Mouse (Mus musculus) heart, embryonic 15.5 days (tissue): ENCODE measurements around the gene Sost. TPM values are rescaled to one million over a fixed set of nuclear protein-coding genes. Genes with fewer than 3 reads are reported as not detected.

Experiments used
- ATAC-seq: fragments of 200-750 bp; cut with Nextera tagmentation; replicated peaks from 2 replicates; pipeline ENCODE4 v1.8.0; 2017; ENCODE audit warnings: low read depth, moderate TSS enrichment; ENCODE audit not compliant: insufficient number of reproducible peaks, insufficient read depth, low FRiP score
- H3K27ac ChIP-seq: fragments of 300-500 bp; sonication (generic); 2 replicates; pipeline ENCODE4 v1.5.1; 2015; ENCODE audit warnings: mild to moderate bottlenecking, inconsistent platforms
- H3K27me3 ChIP-seq: fragments of 300-500 bp; sonication (generic); 2 replicates; pipeline ENCODE4 v1.6.1; 2015; ENCODE audit warnings: inconsistent platforms
- H3K36me3 ChIP-seq: fragments of 300-500 bp; sonication (generic); 2 replicates; pipeline ENCODE4 v1.6.1; 2015; ENCODE audit warnings: mild to moderate bottlenecking, inconsistent platforms
- H3K4me1 ChIP-seq: fragments of 300-500 bp; sonication (generic); replicated peaks from 2 replicates; pipeline ENCODE4 v1.6.1; 2015; ENCODE audit warnings: inconsistent platforms
- H3K4me2 ChIP-seq: fragments of 300-500 bp; sonication (generic); 2 replicates; pipeline ENCODE4 v1.6.1; 2015; ENCODE audit warnings: inconsistent platforms, mild to moderate bottlenecking, moderate library complexity
- H3K4me3 ChIP-seq: fragments of 300-500 bp; sonication (generic); 2 replicates; pipeline ENCODE4 v1.5.1; 2015; ENCODE audit warnings: mild to moderate bottlenecking, inconsistent platforms
- H3K9ac ChIP-seq: fragments of 300-500 bp; sonication (generic); 2 replicates; pipeline ENCODE4 v1.6.1; 2015; ENCODE audit warnings: mild to moderate bottlenecking, inconsistent platforms
- H3K9me3 ChIP-seq: fragments of 300-500 bp; sonication (generic); replicated peaks from 2 replicates; pipeline ENCODE4 v1.6.1; 2016; ENCODE audit warnings: inconsistent platforms
- WGBS: fragments of 180-500 bp; shearing (Covaris S2); methylation state at CpG from one replicate; pipeline ENCODE4 v1.1.7; 2015; ENCODE audit warnings: mixed read lengths; 5-methylcytosine and 5-hydroxymethylcytosine counted together
- polyA plus RNA-seq: library from polyadenylated mRNA; unstranded; fragments of >200 nt; fragmentation: Nextera tagmentation; extraction: Ambion mirVana; gene quantifications from 2 replicates; pipeline ENCODE4 v1.2.1, GENCODE M21; 2015

Gene Sost
- polyA plus RNA-seq, 1 experiment from 2014 or later = 4.4 TPM

- Histone ChIP-seq H3K4me2 (no peak overlapping the region), H3K4me1 (0 out of 2 replicates have a peak, but pooled peaks cover 6% of the 10 kb centered on the region), H3K4me3 (no peak overlapping the region), H3K9me3 (no peaks in the 10 kb centered on the region), H3K27me3 (no peaks in the 10 kb centered on the region), H3K9ac (no peak overlapping the region), H3K27ac (no peak overlapping the region), H3K36me3 (no peaks in the 10 kb centered on the region)
- WGBS = 45% methylated on average over 5 of the region's 5 CpGs
- no peak for ATAC-seq
Measured at GRCm38 (mm10) chr11:101946525-101946924, 20.3 kb downstream of the Sost start.

DNA sequence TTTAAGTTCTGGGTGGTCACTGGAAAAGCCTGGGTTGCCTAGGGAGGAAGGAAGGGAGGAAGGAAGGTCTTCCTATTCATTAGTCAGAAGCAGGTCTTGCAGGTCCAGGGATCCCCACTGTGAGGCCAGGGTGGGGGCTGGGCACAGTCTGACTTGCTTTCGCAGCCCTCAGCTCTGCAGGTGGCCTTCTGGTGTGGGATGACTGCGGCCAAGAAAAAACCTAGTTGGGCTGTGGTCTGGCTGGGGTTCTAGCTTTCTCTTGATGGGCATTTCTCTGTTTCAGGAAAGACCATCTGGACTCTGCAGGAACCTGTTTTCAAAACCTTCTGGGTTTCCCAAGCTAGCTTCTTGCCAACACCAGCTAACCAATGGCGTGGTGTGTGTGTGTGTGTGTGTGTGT, 23.8 kb downstream of the Sost start:
- H3K27ac ChIP-seq = no peak overlapping the region
- H3K4me1 ChIP-seq = 0 out of 2 replicates have a peak, but pooled peaks cover 6% of the 10 kb centered on the region
- no peak overlapping the region for H3K4me3 ChIP-seq
- no peaks in the 10 kb centered on the region for H3K9me3 ChIP-seq
- H3K36me3 ChIP-seq = no peaks in the 10 kb centered on the region
- ATAC-seq = no peak
- H3K9ac ChIP-seq = no peak overlapping the region
- 43% methylated on average over 3 of the region's 3 CpGs for WGBS
- no peak overlapping the region for H3K4me2 ChIP-seq
- peaks cover 9% of the 10 kb centered on the region; the same call in 1 of the 2 replicates for H3K27me3 ChIP-seq

GRCm38 (mm10) chr11:101937108-101937507, 29.7 kb downstream of the Sost start:
- Histone ChIP-seq H3K9ac (peak overlapping the region; percentile 53), H3K4me3 (peak overlapping the region; percentile 49), H3K4me1 (peaks cover 22% of the 10 kb centered on the region), H3K36me3 (no peaks in the 10 kb centered on the region), H3K4me2 (peak overlapping the region; percentile 79), H3K27me3 (peaks cover 11% of the 10 kb centered on the region; the same call in 1 of the 2 replicates), H3K9me3 (no peaks in the 10 kb centered on the region), H3K27ac (peak overlapping the region; percentile 43; the same call in 1 of the 2 replicates)
- peak; percentile 35; the same call in 1 of the 2 replicates for ATAC-seq
- 1% methylated on average over 32 of the region's 32 CpGs for WGBS

DNA sequence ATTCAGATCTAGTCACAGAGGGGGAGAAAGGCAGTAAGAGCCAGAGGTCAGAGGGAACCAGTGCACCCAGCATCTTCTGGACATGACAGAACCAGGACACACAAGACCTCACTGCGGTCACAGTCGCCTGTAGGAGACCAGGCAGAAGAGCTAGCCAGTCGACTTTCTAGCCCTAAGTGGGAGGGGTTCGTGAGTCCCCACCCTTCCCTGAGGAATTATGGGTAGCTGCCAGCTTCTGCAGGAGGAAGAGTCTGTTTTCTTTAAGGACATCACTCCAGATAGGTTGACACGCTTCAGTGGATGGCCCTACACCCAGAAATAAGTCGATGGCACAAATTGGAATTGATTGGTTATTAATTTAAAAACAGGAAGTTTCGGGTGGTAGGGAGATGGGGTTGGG, 30.4 kb downstream of the Sost start:
- Histone ChIP-seq H3K4me1 (peaks cover 25% of the 10 kb centered on the region), H3K4me2 (no peak overlapping the region; the same call in 1 of the 2 replicates), H3K36me3 (no peaks in the 10 kb centered on the region), H3K27ac (no peak overlapping the region), H3K27me3 (peaks cover 11% of the 10 kb centered on the region; the same call in 1 of the 2 replicates), H3K9ac (no peak overlapping the region), H3K4me3 (no peak overlapping the region; the same call in 1 of the 2 replicates), H3K9me3 (no peaks in the 10 kb centered on the region)
- ATAC-seq = no peak
- 48% methylated on average over 7 of the region's 7 CpGs for WGBS

DNA sequence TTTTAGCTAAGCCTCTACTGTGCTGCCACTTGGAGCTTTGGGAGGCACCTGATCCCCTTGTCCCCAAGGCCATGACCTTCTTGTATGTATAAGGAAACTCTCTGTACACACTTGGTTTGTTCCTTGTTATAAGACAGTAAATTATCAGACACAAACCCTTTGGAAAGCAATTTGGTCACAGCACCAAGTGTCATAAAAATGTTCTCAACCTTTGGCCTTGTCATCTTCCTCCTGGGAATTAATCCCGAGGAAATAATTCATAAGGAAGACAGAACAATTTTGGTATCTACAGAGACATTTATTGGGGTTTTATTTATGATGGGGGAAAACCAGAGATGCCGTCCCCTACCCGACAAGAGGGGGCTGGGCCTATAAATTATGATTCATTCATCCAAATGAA, 31.1 kb downstream of the Sost start:
- peaks cover 11% of the 10 kb centered on the region; the same call in 1 of the 2 replicates for H3K27me3 ChIP-seq
- H3K4me2 ChIP-seq = no peak overlapping the region
- ATAC-seq = no peak
- H3K9me3 ChIP-seq = no peaks in the 10 kb centered on the region
- no peak overlapping the region for H3K4me3 ChIP-seq
- H3K4me1 ChIP-seq = peaks cover 25% of the 10 kb centered on the region
- H3K36me3 ChIP-seq = no peaks in the 10 kb centered on the region
- H3K9ac ChIP-seq = no peak overlapping the region
- no peak overlapping the region for H3K27ac ChIP-seq
- WGBS = 75% methylated on average over 3 of the region's 3 CpGs

- H3K4me2 ChIP-seq = no peak overlapping the region
- H3K27ac ChIP-seq = no peak overlapping the region
- peak; percentile 38; the same call in 1 of the 2 replicates for ATAC-seq
- H3K27me3 ChIP-seq = no peaks in the 10 kb centered on the region
- H3K9me3 ChIP-seq = no peaks in the 10 kb centered on the region
- no peak overlapping the region for H3K4me3 ChIP-seq
- H3K4me1 ChIP-seq = peaks cover 18% of the 10 kb centered on the region
- 33% methylated on average over 4 of the region's 4 CpGs for WGBS
- H3K9ac ChIP-seq = no peak overlapping the region; the same call in 1 of the 2 replicates
- H3K36me3 ChIP-seq = no peaks in the 10 kb centered on the region
Measured at GRCm38 (mm10) chr11:101931978-101932377, 34.8 kb downstream of the Sost start.

DNA sequence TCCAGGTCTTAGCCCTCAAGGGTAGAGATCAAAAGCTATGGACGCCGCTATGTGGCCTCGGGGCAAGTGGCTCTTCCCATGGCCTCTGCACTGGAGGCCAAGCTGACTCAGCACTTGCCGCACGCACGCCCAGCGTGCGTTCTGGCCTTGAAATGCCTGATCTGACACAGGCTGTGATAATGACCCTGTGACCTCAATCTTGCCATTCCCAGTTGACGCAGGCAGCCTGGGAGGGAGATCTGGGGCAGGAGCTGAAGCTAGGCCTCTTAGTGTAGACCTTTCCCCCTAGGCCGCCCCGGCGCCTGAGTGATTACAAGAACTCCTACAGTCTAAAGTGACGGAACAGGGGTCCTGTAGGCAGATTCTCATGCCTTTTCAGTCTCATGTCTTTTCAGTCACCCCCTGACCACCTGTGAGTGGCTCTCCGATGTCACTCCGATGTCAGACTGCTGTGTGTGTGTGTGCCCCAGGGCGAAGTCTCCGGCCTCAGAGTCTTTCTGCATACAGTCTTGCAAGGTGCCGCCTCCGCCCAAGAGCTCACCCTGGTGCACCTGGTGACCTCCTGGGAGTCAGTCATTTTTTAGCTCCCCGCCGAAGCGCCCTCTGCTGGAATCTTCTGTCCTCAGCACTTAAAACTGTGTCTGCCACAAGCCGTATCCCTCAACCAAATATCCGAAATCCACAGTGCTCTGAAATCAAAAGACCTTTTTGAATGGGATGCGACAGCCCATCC, 38.6 kb downstream of the Sost start:
- H3K27ac ChIP-seq = no peak overlapping the region
- H3K4me1 ChIP-seq = peaks cover 12% of the 10 kb centered on the region; the same call in 1 of the 2 replicates
- no peak overlapping the region for H3K4me3 ChIP-seq
- no peak overlapping the region for H3K4me2 ChIP-seq
- no peaks in the 10 kb centered on the region for H3K9me3 ChIP-seq
- H3K27me3 ChIP-seq = no peaks in the 10 kb centered on the region
- no peaks in the 10 kb centered on the region for H3K36me3 ChIP-seq
- no peak overlapping the region for H3K9ac ChIP-seq
- 37% methylated on average over 25 of the region's 25 CpGs for WGBS
- no peak for ATAC-seq

DNA sequence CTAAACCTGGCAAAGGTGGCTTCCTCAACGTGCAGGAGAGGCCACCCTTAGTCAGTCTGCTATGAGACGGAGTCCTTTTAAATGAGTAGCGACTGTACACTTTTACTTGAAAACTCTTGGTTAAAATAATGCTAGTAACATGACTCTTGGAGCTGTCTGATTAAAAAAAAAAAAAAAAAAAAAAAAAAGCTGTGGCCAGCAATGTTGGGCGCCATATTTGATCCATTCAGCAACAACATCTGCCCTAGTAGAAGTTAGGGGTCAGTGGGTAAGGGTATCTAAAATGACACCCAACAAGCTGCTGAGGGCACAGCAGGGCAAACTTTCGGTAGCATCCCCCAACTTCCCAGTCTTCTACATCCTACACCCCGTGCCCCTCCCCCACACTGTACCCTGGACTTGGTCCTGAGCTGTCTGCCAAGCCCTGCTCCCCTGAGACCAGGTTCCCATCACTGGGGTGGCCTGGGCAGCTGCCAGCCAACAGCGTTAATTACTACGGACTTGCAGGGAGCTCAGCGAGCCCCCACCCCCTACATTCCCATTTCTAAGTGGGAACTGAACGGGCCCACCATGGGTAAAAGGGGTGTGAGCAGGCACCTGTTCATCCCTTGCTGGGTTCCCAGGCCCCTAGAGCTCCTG, 39.7 kb downstream of the Sost start:
- no peak overlapping the region for H3K9ac ChIP-seq
- ATAC-seq = no peak
- 85% methylated on average over 10 of the region's 10 CpGs for WGBS

DNA sequence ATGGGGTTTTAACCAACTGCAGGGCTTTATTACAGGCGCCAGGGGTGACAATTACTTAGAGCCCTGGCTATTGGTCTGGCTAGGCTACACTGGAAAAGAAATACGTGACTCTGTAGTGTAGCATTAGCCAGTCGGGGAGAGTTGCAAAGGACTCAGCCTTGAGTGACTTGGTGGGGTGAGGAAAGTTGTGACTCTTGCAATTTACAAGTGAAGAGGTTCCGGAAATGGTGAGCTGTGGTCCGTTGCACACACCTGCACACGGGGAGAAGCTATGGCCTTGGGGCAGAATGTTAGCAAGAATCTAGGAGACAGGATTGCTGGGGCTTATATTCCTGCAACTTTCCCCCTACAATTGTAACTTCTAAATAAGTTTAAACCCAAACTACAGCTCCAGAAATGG, 41.2 kb downstream of the Sost start:
- no peak overlapping the region for H3K4me3 ChIP-seq
- no peak for ATAC-seq
- H3K9ac ChIP-seq = no peak overlapping the region
- WGBS = 74% methylated on average over 6 of the region's 6 CpGs
- H3K9me3 ChIP-seq = no peaks in the 10 kb centered on the region
- peaks cover 4% of the 10 kb centered on the region; the same call in 1 of the 2 replicates for H3K27me3 ChIP-seq
- H3K36me3 ChIP-seq = no peaks in the 10 kb centered on the region
- no peak overlapping the region for H3K27ac ChIP-seq
- H3K4me1 ChIP-seq = peaks cover 16% of the 10 kb centered on the region
- H3K4me2 ChIP-seq = no peak overlapping the region

More for the DNA sequence above, 39.7 kb downstream of the Sost start:
- Histone ChIP-seq H3K27me3 (peaks cover 1% of the 10 kb centered on the region; the same call in 1 of the 2 replicates), H3K4me2 (no peak overlapping the region), H3K4me1 (peaks cover 5% of the 10 kb centered on the region), H3K36me3 (no peaks in the 10 kb centered on the region), H3K4me3 (no peak overlapping the region), H3K9me3 (no peaks in the 10 kb centered on the region), H3K27ac (no peak overlapping the region)

DNA sequence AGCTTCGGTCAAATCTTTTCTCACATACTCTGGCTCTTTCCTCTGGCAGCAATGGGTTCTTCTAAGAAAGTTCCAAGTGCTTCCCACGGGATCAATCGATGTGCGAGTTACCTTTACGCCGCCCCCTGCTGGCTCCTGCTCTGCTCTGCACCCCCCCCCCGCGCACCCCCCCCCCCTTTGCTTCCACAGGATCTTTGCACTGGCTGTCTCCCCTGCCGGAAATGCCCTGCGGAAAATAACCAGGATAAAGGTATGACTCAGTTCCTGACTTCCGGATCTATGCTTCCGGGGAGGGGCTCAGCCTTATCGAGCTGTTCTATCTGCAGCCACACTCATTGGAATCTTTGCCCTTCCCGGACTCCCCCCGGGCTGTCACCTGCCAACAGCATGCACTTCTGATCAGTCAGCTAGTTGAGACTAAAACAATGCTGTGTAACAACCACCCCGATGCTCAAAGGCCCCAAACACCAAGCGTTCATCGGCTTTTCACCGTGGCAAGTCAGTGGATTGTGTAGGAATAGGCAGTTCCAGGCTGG, 42.3 kb downstream of the Sost start:
- no peaks in the 10 kb centered on the region for H3K36me3 ChIP-seq
- no peak overlapping the region for H3K27ac ChIP-seq
- H3K9ac ChIP-seq = no peak overlapping the region
- no peak overlapping the region for H3K4me3 ChIP-seq
- no peaks in the 10 kb centered on the region for H3K9me3 ChIP-seq
- WGBS = 65% methylated on average over 19 of the region's 19 CpGs
- ATAC-seq = no peak
- peaks cover 18% of the 10 kb centered on the region for H3K4me1 ChIP-seq
- H3K4me2 ChIP-seq = no peak overlapping the region
- peaks cover 4% of the 10 kb centered on the region; the same call in 1 of the 2 replicates for H3K27me3 ChIP-seq

DNA sequence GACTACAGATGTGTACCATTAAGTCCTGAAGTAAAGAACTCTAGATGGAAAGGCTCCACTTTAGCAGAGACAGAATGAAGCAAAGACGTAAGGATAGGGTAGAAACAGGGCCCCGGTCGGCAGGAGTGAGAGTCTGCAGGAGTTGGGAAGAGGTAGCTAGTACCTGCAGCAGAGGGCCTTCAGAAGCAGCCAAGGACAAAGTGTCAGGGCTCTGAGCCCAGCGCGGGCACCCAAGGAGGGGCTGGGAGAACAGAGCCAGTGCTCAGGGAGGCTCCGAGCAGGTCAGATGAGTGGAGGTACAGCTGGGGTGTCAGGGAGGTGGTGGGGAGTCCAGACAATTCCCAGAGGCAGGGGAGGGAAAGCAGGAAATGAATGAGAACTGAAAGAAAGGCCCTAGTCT, 42.8 kb downstream of the Sost start:
- Histone ChIP-seq H3K4me2 (no peak overlapping the region), H3K4me3 (no peak overlapping the region), H3K36me3 (no peaks in the 10 kb centered on the region), H3K9ac (no peak overlapping the region), H3K27ac (no peak overlapping the region), H3K9me3 (no peaks in the 10 kb centered on the region), H3K27me3 (peaks cover 8% of the 10 kb centered on the region; the same call in 1 of the 2 replicates), H3K4me1 (peaks cover 18% of the 10 kb centered on the region)
- no peak for ATAC-seq
- WGBS = 78% methylated on average over 6 of the region's 6 CpGs
